Mouse (Mus musculus) midbrain, embryonic 12.5 days (tissue): ENCODE measurements around the gene Naip2. TPM values are rescaled to one million over a fixed set of nuclear protein-coding genes. Genes with fewer than 3 reads are reported as not detected.
A peak's percentile ranks its signal among the peaks of the same experiment; 100 is the strongest.
"Not testable (repeated sequence)": the region's sequence is repeated elsewhere in the genome, so short reads cannot be mapped to it uniquely, and the experiment has no call there.

Source experiments
- ATAC-seq: fragments of 200-750 bp; cut with Nextera tagmentation; 2 replicates; pipeline ENCODE4 v1.8.0; 2017; ENCODE audit warnings: low read depth, moderate TSS enrichment, moderate library complexity; ENCODE audit not compliant: low FRiP score
- H3K27ac ChIP-seq: fragments of 300-500 bp; sonication (generic); replicated peaks from 2 replicates; pipeline ENCODE4 v1.5.1; 2016; ENCODE audit warnings: mild to moderate bottlenecking
- H3K27me3 ChIP-seq: fragments of 300-500 bp; sonication (generic); 2 replicates; pipeline ENCODE4 v1.6.1; 2016; ENCODE audit warnings: mild to moderate bottlenecking
- H3K36me3 ChIP-seq: fragments of 300-500 bp; sonication (generic); 2 replicates; pipeline ENCODE4 v1.6.1; 2016
- H3K4me1 ChIP-seq: fragments of 300-500 bp; sonication (generic); 2 replicates; pipeline ENCODE4 v1.6.1; 2016
- H3K4me2 ChIP-seq: fragments of 300-500 bp; sonication (generic); replicated peaks from 2 replicates; pipeline ENCODE4 v1.6.1; 2016; ENCODE audit warnings: mild to moderate bottlenecking, moderate library complexity
- H3K4me3 ChIP-seq: fragments of 300-500 bp; sonication (generic); 2 replicates; pipeline ENCODE4 v1.5.1; 2016; ENCODE audit warnings: mild to moderate bottlenecking
- H3K9ac ChIP-seq: fragments of 300-500 bp; sonication (generic); replicated peaks from 2 replicates; pipeline ENCODE4 v1.6.1; 2016; ENCODE audit warnings: mild to moderate bottlenecking, moderate library complexity
- H3K9me3 ChIP-seq: fragments of 300-500 bp; sonication (generic); 2 replicates; pipeline ENCODE4 v1.6.1; 2016; ENCODE audit warnings: mild to moderate bottlenecking
- WGBS: fragments of 180-500 bp; shearing (Covaris S2); methylation state at CpG from one replicate; pipeline ENCODE4 v1.1.7; 2016; 5-methylcytosine and 5-hydroxymethylcytosine counted together
- polyA plus RNA-seq: library from polyadenylated mRNA; unstranded; fragments of >200 nt; fragmentation: Nextera tagmentation; extraction: Ambion mirVana; gene quantifications from 2 replicates; pipeline ENCODE4 v1.2.1, GENCODE M21; 2016

Naip2 gene
- polyA plus RNA-seq, 1 experiment from 2014 or later, result 0.34 TPM

DNA sequence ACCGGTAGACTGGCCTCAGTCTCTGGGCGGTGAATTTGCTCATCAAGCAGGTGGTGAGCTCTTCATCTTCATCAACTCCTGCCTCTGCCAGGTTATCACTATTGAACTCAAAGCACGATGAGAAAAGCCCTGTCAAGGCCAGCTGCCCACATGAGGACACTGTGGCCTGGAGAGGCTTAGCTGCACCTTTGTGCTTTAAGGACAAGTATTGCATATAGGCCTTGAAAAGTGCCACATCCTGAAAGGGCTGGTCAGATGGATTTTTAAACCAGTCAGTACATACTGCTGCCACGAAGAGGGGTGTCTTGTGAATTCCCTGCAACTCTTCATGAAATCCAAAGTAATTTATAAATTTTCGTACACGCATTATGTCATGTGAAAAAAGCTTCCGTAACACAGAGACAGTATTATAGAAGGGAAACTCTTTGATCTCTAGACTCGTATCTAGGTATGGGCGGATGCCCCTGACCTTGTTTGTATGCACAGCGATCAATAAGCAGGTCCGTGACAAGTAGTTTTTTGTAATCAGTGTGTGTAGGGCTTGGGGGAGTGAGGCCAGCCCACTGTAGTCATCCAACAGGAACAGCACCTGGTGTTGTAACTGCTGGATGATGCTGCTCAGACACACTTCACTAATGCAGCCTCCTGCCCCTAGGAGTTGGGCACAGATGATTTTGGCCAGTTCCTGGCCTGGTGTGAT is 40.6 kb downstream of the Naip2 start:
- not testable (repeated sequence) for H3K4me2 ChIP-seq, H3K4me1 ChIP-seq, H3K9ac ChIP-seq, H3K27me3 ChIP-seq, H3K27ac ChIP-seq, H3K36me3 ChIP-seq, H3K4me3 ChIP-seq, ATAC-seq, H3K9me3 ChIP-seq
- 90% methylated on average over 11 of the region's 11 CpGs for WGBS

DNA sequence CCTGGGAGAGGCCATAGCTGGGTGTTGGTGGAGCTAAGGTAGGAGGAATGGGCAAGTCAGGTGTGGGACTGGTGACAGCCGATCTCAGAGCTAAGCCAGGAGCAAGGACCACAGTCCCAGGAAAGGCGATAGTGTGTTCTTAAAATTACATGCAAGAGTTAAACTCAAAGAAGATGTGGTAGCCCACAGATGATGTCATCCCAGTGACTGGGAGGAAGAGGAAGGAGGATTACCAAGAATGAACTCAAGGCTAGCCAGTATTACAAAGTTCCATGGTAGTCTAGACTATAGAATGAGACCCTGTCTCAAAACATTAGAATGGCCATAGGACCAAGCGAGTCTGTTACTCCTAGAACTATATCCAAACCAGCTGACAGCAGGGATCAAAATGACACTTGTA is 45.3 kb downstream of the Naip2 start:
- no peak for ATAC-seq
- H3K36me3 ChIP-seq, result no peaks in the 10 kb centered on the region
- no peak overlapping the region for H3K27ac ChIP-seq
- 92% methylated on average over 3 of the region's 3 CpGs for WGBS
- no peaks in the 10 kb centered on the region for H3K27me3 ChIP-seq
- H3K9me3 ChIP-seq, result no peaks in the 10 kb centered on the region
- no peak overlapping the region for H3K9ac ChIP-seq
- H3K4me3 ChIP-seq, result no peak overlapping the region
- H3K4me1 ChIP-seq, result no peaks in the 10 kb centered on the region
- H3K4me2 ChIP-seq, result no peak overlapping the region

DNA sequence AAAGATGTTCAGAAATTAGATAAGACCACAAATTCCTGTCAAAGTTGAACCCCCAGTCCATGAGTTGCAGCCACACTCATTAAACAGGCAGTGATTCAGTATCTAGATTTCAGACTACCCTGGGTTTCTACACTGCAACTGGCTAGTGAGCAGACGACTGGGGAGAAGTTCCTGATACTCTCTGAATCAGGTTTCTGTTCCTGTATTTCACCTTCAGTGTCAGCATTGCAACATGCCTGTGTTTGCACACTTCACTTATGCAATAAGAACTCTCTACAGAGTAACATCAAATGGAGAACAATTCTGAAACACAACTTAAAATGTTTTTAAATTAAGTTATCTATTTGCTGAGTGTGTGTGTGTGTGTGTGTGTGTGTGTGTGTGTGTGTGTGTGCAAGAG is 49.2 kb downstream of the Naip2 start:
- Histone ChIP-seq H3K4me3 (no peak overlapping the region), H3K9ac (no peak overlapping the region), H3K36me3 (no peaks in the 10 kb centered on the region), H3K4me2 (no peak overlapping the region), H3K4me1 (no peaks in the 10 kb centered on the region), H3K9me3 (no peaks in the 10 kb centered on the region), H3K27me3 (no peaks in the 10 kb centered on the region), H3K27ac (no peak overlapping the region)
- WGBS, result 50% methylated on average over 1 of the region's 1 CpGs
- no peak for ATAC-seq

DNA sequence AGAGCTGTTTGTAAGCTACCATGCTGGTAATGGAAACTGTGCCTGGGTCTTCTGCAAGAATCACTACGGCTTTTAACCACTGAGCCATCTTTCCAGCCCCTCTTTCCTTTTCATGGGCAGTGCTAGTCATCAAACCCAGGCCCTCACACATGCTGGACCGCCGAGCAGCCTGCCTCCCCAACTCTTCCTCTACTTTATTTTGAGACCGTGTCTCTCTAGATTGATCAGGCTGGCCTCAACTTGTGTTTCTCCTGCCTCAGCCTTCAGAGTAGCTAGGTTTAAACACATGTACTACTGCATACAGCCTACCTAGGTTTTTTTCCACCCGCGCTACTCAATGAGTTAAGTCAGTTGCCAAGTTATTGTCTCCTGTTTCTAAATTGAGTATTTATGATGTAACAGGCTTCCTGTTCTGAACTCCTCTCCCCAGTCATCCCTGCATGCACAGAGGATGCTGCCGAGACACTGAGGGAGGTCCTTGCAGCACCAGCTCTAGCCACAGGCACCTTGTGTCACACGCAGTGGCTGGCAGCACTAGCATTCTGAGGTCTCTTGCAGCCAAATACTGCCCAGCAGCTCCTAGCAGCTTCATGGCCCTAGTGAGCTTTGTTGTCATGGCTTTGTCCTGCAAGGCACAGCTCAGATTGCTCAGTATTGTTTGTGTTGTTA is 60.1 kb downstream of the Naip2 start:
- Histone ChIP-seq H3K4me1 (no peaks in the 10 kb centered on the region), H3K9me3 (no peaks in the 10 kb centered on the region), H3K27me3 (no peaks in the 10 kb centered on the region), H3K9ac (no peak overlapping the region), H3K4me3 (no peak overlapping the region), H3K36me3 (peaks cover 23% of the 10 kb centered on the region), H3K4me2 (no peak overlapping the region), H3K27ac (no peak overlapping the region)
- 86% methylated on average over 8 of the region's 8 CpGs for WGBS
- no peak for ATAC-seq

DNA sequence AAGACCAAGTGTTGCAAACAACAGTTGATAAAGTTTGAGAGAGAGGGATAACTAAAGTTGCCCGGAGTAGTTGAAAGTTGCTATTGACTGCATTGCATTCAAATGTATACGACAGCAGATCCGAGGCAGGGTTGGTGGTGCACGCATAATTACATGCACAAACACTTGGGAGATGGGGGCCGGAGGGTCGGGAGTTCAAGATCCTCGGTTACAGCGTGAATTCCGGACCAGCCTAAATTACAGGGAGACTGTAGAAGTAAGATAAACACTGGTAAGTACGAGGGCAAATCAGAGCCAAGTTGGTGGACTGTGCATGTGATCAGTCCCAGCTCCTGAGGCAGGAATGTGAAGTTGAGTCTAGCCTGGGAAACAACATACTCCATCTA is 76.6 kb downstream of the Naip2 start:
- Histone ChIP-seq H3K27ac (no peak overlapping the region), H3K4me1 (peaks cover 11% of the 10 kb centered on the region), H3K27me3 (no peaks in the 10 kb centered on the region), H3K4me3 (peak overlapping the region; percentile 95), H3K9ac (peak overlapping the region; percentile 85), H3K36me3 (peaks cover 34% of the 10 kb centered on the region), H3K4me2 (peak overlapping the region; percentile 97), H3K9me3 (no peaks in the 10 kb centered on the region)
- WGBS, result 6% methylated on average over 10 of the region's 10 CpGs
- peak; percentile 50 for ATAC-seq

DNA sequence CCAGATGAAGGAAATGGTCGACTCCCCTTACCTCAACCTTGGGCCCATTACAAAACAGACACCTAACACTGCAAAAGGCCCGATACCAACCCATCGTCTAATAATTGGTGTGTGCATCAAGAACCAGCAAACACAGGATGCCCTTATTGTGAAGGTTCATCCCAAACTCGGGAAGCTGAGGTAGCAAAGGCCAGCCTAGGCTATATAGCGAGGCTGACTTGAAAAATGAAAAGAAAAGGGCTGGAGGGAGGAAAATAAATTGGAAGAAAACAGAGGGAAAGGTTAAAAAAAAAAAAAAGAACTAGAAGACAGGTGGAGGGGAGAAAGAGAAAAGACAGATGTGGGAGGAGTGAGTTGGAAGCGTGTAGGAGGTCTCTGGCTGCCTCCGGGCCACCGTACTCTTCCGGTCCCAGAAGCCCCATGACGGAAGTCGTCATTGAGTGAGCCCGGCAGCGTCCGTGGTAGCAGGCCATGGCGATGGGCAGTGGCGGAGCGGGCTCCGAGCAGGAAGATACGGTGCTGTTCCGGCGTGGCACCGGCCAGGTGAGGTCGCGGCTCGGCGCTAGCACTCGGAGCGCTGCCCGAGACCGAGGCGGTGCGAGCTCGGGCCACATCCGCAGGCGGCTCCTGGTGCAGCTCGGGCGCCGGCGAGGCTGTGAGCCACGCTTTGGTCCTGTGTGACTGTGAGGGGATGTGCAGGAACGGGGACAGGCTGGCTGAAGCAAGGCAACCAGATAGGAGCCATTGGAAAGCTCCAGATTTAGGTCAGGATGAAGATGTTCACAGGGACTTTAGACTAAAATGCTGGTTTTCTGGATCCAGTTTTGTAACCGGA is 77.3 kb downstream of the Naip2 start, which contains the start of gene Smn1:
Gene Smn1 (plus strand): TSS at position 430 of the 835 bp plus-strand sequence.
- no peak within 1 kb of the TSS for H3K27ac ChIP-seq

DNA sequence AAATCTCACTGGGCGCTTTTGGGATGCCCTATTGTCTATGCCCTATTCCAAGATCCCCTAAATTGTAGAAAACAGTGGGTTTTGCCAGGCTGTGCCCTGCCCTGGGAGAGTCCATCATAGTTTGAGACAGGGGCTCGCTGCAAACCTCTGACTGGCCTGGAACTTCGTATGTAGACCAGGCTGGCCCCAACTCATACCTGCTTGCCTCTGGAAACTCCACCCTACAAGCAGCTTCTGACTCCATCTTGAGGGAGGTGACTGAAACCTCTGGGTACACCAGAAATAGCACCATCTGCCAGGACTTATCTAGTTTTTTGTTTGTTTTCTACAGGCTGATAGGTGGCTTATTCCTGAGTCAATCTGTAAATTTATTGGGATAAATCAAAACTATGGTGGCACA is 77.9 kb downstream of the Naip2 start:
- Histone ChIP-seq H3K4me1 (peaks cover 11% of the 10 kb centered on the region), H3K36me3 (peaks cover 23% of the 10 kb centered on the region), H3K9ac (no peak overlapping the region), H3K27me3 (no peaks in the 10 kb centered on the region), H3K4me2 (peak overlapping the region; percentile 97), H3K27ac (no peak overlapping the region), H3K4me3 (peak overlapping the region; percentile 95), H3K9me3 (no peaks in the 10 kb centered on the region)
- ATAC-seq, result peak; percentile 32; the same call in 1 of the 2 replicates
- WGBS, result 88% methylated on average over 3 of the region's 3 CpGs

More for the DNA sequence above, 77.3 kb downstream of the Naip2 start, which contains the start of gene Smn1:
- Histone ChIP-seq H3K4me1 (peaks cover 11% of the 10 kb centered on the region), H3K27me3 (no peaks in the 10 kb centered on the region), H3K4me3 (peak within 1 kb of the TSS; percentile 95), H3K4me2 (peak within 1 kb of the TSS; percentile 97), H3K36me3 (peaks cover 30% of the 10 kb centered on the region), H3K9me3 (no peaks in the 10 kb centered on the region), H3K9ac (peak within 1 kb of the TSS; percentile 85)
- peak; percentile 97 for ATAC-seq
- 4% methylated on average over 41 of the region's 42 CpGs for WGBS

DNA sequence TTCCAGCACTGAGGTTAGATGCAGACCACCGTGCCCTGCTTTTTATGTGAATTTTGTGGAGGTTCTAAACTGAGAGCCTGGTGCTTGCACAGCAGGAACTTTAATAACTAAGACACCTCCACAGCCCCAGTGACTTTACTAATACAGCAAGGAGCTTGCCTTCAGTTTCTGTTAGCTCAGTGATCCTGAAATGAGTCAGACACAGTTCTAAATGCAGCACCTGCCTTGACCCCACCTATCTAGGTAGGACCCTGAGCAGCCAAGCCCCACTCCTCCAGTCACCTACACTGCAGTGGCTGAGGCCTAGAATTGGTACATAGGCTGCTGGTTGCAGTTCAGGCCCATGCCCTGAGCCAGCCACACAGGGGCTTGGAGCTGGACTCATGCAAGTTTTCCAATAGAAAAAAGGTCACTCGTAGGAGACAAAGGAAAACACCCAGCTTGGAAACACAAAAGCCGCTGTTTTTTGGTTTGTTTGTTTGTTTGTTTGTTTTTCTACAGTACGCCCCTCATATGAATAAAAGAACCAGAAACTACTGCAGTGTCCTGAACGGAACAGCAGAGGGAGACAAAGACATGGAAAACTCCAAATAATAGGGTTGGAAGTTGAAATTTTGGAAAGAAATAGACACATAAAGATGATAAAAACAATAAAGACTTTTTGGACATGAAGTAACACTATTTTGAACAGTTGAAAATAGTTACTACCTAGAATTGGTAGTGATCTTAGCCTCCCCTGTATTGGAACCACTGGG is 89.5 kb downstream of the Naip2 start:
- no peaks in the 10 kb centered on the region for H3K9me3 ChIP-seq
- peaks cover 14% of the 10 kb centered on the region for H3K4me1 ChIP-seq
- no peak overlapping the region for H3K9ac ChIP-seq
- H3K27me3 ChIP-seq, result no peaks in the 10 kb centered on the region
- H3K27ac ChIP-seq, result no peak overlapping the region
- peaks cover 16% of the 10 kb centered on the region for H3K36me3 ChIP-seq
- WGBS, result 51% methylated on average over 5 of the region's 5 CpGs
- no peak overlapping the region for H3K4me3 ChIP-seq
- no peak for ATAC-seq
- no peak overlapping the region for H3K4me2 ChIP-seq

DNA sequence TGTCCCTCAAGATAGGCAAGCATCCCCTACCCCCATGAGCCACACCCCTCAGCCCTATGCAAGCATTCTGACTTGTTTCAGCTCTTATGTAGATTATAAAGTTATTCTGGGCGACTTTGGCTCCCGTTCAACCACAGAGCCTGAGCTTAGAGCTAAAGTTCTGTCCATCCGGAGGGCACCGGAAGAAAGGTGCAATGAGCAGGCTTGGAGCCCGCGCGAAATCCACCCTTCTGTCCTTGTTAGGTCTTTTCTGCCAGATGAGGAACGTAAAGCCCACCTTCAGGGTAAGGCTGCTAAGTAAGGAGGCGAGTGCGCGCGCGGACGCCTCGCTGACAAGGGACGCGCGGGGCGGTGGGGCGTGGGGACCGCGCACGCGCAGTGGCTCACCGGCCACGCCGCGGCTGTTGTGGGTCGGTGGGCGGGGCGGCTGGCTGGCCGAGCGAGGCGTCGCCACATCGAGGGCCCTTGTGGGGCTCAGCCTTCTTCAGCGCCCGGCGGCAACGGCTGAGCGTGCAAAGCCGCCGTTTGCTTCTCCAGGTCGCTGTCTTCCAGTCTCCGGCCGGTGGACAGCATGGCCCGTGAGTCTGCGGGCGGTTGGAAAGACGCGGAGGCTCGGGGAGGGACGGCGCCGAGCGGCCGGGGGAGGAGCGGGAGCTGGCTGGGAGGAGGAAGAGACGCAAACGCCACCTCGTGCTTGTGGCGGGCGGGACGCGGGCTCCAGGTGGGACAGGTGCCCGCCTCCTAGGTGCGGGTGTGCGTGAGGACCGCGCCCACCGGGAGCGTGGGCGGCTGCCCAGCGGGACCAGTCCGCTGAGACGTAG is 94.0 kb downstream of the Naip2 start, which contains the start of gene Serf1:
Gene Serf1 (plus strand): TSS at position 361 of the 821 bp plus-strand sequence.
- peaks cover 25% of the 10 kb centered on the region for H3K4me1 ChIP-seq
- H3K27ac ChIP-seq, result peak within 1 kb of the TSS; percentile 78
- H3K27me3 ChIP-seq, result no peaks in the 10 kb centered on the region
- under 1% methylated on average over 63 of the region's 76 CpGs for WGBS
- peak within 1 kb of the TSS; percentile 86 for H3K9ac ChIP-seq
- peak within 1 kb of the TSS; percentile 70 for H3K4me3 ChIP-seq
- no peaks in the 10 kb centered on the region for H3K9me3 ChIP-seq
- peak; percentile 84 for ATAC-seq
- H3K4me2 ChIP-seq, result peak within 1 kb of the TSS; percentile 77
- no peaks in the 10 kb centered on the region for H3K36me3 ChIP-seq

DNA sequence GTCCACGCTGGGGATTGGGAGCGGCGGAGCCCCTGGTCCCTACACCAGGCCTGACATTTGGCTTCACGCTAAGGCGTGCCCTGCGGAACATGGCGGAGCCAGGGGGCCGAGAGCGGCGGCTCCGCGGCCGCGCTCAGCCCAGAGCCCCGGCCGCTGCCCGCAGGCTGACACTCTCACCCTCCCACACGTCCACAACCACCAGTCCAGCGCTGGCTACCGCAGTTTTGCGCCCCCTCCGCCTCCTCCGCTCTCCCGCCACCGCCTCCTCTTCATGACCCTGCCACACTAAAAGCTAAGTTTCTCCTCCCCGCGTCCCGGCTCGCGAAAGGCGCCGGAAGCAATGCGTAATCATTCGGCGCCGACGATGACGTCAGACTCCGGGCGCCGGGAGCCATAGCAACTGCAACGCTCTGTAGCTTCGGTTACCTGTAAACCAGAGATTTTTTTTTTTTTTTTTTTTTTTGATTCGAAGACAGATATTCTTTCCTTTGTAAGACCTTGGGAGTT is 98.1 kb downstream of the Naip2 start, which contains the start of gene Bdp1:
Gene Bdp1 (minus strand): TSS at position 323 of the 507 bp plus-strand sequence.
- ATAC-seq, result peak; percentile 73
- H3K9ac ChIP-seq, result peak within 1 kb of the TSS; percentile 90
- peak within 1 kb of the TSS; percentile 78 for H3K27ac ChIP-seq
- H3K36me3 ChIP-seq, result peaks cover 1% of the 10 kb centered on the region; the same call in 1 of the 2 replicates
- no peaks in the 10 kb centered on the region for H3K9me3 ChIP-seq
- no peaks in the 10 kb centered on the region for H3K27me3 ChIP-seq
- WGBS, result under 1% methylated on average over 42 of the region's 44 CpGs
- H3K4me1 ChIP-seq, result peaks cover 28% of the 10 kb centered on the region
- H3K4me2 ChIP-seq, result peak within 1 kb of the TSS; percentile 79
- H3K4me3 ChIP-seq, result peak within 1 kb of the TSS; percentile 97
